Comparison of ENCODE assay signal across 21 mouse cellular contexts in genomic region chr2:129821568-129821967, GRCm38 (mm10). TPM values are rescaled to one million over a fixed set of nuclear protein-coding genes. Genes with fewer than 3 reads are reported as not detected.
A peak's percentile ranks its signal among the peaks of the same experiment; 100 is the strongest.
DNase-seq lines count a peak whose midpoint lies in the region; ATAC-seq lines count a peak whose summit lies in the region.
"Had no signal": no experiment of that assay in that cellular context is flagged by ENCODE, and none has a peak within 500 bp of the region (broad histone marks: within the 10 kb centered on the region; RNA-seq: fewer than 3 reads in every experiment).

No protein-coding gene starts in this region.

- peak; percentile 32 to 36 for DNase-seq in cerebellum, adult 18-20 months
- peak; percentile 79 for DNase-seq in heart, adult 11 months
- DNase-seq in heart, adult 18-20 months: no peak
- peak; percentile 37 to 49 for DNase-seq in cerebellum, postnatal 25 days
- no peak for DNase-seq in frontal cortex, postnatal 36 days (ENCODE audit: low spot score in 2 of 2)
- no peak for DNase-seq in embryo, embryonic 10.5 days (ENCODE audit: low spot score)
- DNase-seq: adrenal gland, postnatal 10 days; adrenal gland, postnatal 36 days; B cell, adult 2 months; embryo, embryonic 11 days; gastrocnemius, adult 2 months; gastrocnemius, postnatal 14 days; heart, adult 2 months; heart, postnatal 14 days; heart, postnatal 4 days; kidney, adult 2 months had no signal

- no peak for ATAC-seq in cerebellum, adult (ENCODE audit: insufficient number of reproducible peaks, low FRiP score, low TSS enrichment)
- ATAC-seq: forebrain, embryonic 13.5 days; forebrain, embryonic 16.5 days; intestine, postnatal 0 days; Patski had no signal

RNA-seq across cellular contexts. Expression of gene Stk35, which starts 21.3 kb away (rescaled TPM):
- 10 to 100 TPM; 11.7 to 14.3 TPM for total RNA-seq in heart, adult 18-20 months (2021)

Comparison
In these comparisons a context has a peak if more than half of its experiments do, and no peak if none do; other contexts are left out.
1. DNase-seq: peak in cerebellum, adult 18-20 months (2 of 2), heart, adult 11 months (single experiment) and cerebellum, postnatal 25 days (2 of 2); none in heart, adult 18-20 months (0 of 2), frontal cortex, postnatal 36 days (0 of 2) and embryo, embryonic 10.5 days (single experiment).